Mouse (Mus musculus) testis, adult 2 months (tissue): ENCODE results near the gene Cnp. TPM values are rescaled to one million over a fixed set of nuclear protein-coding genes. Genes with fewer than 3 reads are reported as not detected.
A peak's percentile ranks its signal among the peaks of the same experiment; 100 is the strongest.

Experiments used
- H3K27ac ChIP-seq: fragments of 200-500 bp; 2 replicates; pipeline ENCODE4 v1.5.1; 2012; ENCODE audit warnings: low read depth, low read length; ENCODE audit not compliant: control insufficient read depth, insufficient read depth
- H3K27me3 ChIP-seq: fragments of 200-500 bp; 2 replicates; pipeline ENCODE4 v1.6.1; 2012; ENCODE audit warnings: mild to moderate bottlenecking, low read length, moderate library complexity; ENCODE audit not compliant: control insufficient read depth, insufficient read depth
- H3K36me3 ChIP-seq: fragments of 200-500 bp; 2 replicates; pipeline ENCODE4 v1.6.1; 2012; ENCODE audit warnings: mild to moderate bottlenecking, low read length; ENCODE audit not compliant: control insufficient read depth, insufficient read depth
- H3K4me1 ChIP-seq: fragments of 200-500 bp; 2 replicates; pipeline ENCODE4 v1.6.1; 2012; ENCODE audit warnings: low read length; ENCODE audit not compliant: control insufficient read depth, insufficient read depth
- H3K4me3 ChIP-seq: fragments of 200-500 bp; 2 replicates; pipeline ENCODE4 v1.5.1; 2012; ENCODE audit warnings: low read depth, mild to moderate bottlenecking, low read length, moderate library complexity, mixed read lengths; ENCODE audit not compliant: control insufficient read depth
- CTCF ChIP-seq: fragments of 200-500 bp; IDR thresholded peaks from 2 replicates; pipeline ENCODE4 v1.5.1; 2012; ENCODE audit warnings: low read depth, mild to moderate bottlenecking, inconsistent platforms, low read length, moderate library complexity; ENCODE audit not compliant: control insufficient read depth, insufficient read depth, insufficient replicate concordance
- POLR2A ChIP-seq: fragments of 200-500 bp; IDR thresholded peaks from 2 replicates; pipeline ENCODE4 v1.6.1; 2012; ENCODE audit warnings: low read depth, mild to moderate bottlenecking, inconsistent platforms, low read length, moderate library complexity; ENCODE audit not compliant: control insufficient read depth
- polyA plus RNA-seq: library from polyadenylated mRNA; depleted of rRNA; stranded (reverse); fragments of >200 nt; gene quantifications from 2 replicates; pipeline ENCODE4 v1.2.3, GENCODE M21; 2012

Cnp gene
- polyA plus RNA-seq, 1 experiment: 3.3 TPM

GRCm38 (mm10) chr11:100592346-100593046, 17.8 kb downstream of the Cnp start:
- Histone ChIP-seq H3K4me3 (no peak overlapping the region), H3K27me3 (no peaks in the 10 kb centered on the region), H3K27ac (peak overlapping the region; percentile 2; the same call in 1 of the 2 replicates), H3K4me1 (no peaks in the 10 kb centered on the region), H3K36me3 (peaks cover 3% of the 10 kb centered on the region; the same call in 1 of the 2 replicates)
- no peak for TF ChIP-seq POLR2A
- no peak for TF ChIP-seq CTCF

- peak overlapping the region; percentile 77 for H3K4me3 ChIP-seq
- no peaks in the 10 kb centered on the region for H3K4me1 ChIP-seq
- H3K36me3 ChIP-seq: peaks cover 5% of the 10 kb centered on the region
- peak overlapping the region; percentile 80 for H3K27ac ChIP-seq
- no peaks in the 10 kb centered on the region for H3K27me3 ChIP-seq
- no peak for TF ChIP-seq CTCF
- TF ChIP-seq POLR2A: peak; percentile 47; the same call in 1 of the 2 replicates
These were observed 19.9 kb downstream of the Cnp start for GRCm38 (mm10) chr11:100594608-100595007.

- Histone ChIP-seq H3K4me1 (no peaks in the 10 kb centered on the region), H3K27ac (no peak overlapping the region), H3K27me3 (no peaks in the 10 kb centered on the region), H3K36me3 (peaks cover 5% of the 10 kb centered on the region), H3K4me3 (no peak overlapping the region)
- no peak for TF ChIP-seq POLR2A
- no peak for TF ChIP-seq CTCF
These were observed 20.8 kb downstream of the Cnp start for GRCm38 (mm10) chr11:100595533-100595932.

GRCm38 (mm10) chr11:100598074-100598473, 23.4 kb downstream of the Cnp start:
- no peak for TF ChIP-seq POLR2A
- TF ChIP-seq CTCF: no peak
- Histone ChIP-seq H3K4me1 (no peaks in the 10 kb centered on the region), H3K36me3 (peaks cover 5% of the 10 kb centered on the region), H3K4me3 (no peak overlapping the region), H3K27me3 (no peaks in the 10 kb centered on the region), H3K27ac (no peak overlapping the region)

GRCm38 (mm10) chr11:100601372-100601771, 26.7 kb downstream of the Cnp start:
- H3K36me3 ChIP-seq: peaks cover 4% of the 10 kb centered on the region
- no peak overlapping the region for H3K4me3 ChIP-seq
- no peak for TF ChIP-seq CTCF
- TF ChIP-seq POLR2A: no peak
- H3K27ac ChIP-seq: no peak overlapping the region
- no peaks in the 10 kb centered on the region for H3K27me3 ChIP-seq
- no peaks in the 10 kb centered on the region for H3K4me1 ChIP-seq

- no peak overlapping the region for H3K27ac ChIP-seq
- H3K36me3 ChIP-seq: peaks cover 2% of the 10 kb centered on the region
- no peaks in the 10 kb centered on the region for H3K27me3 ChIP-seq
- TF ChIP-seq POLR2A (no peak), CTCF (no peak)
- H3K4me3 ChIP-seq: no peak overlapping the region
- no peaks in the 10 kb centered on the region for H3K4me1 ChIP-seq
These were observed 28.5 kb downstream of the Cnp start for GRCm38 (mm10) chr11:100603155-100603554.

GRCm38 (mm10) chr11:100603813-100604212, 29.1 kb downstream of the Cnp start:
- no peak overlapping the region for H3K4me3 ChIP-seq
- no peaks in the 10 kb centered on the region; the same call in 1 of the 2 replicates for H3K4me1 ChIP-seq
- H3K36me3 ChIP-seq: peaks cover 2% of the 10 kb centered on the region; the same call in 1 of the 2 replicates
- no peak for TF ChIP-seq POLR2A
- TF ChIP-seq CTCF: no peak
- H3K27ac ChIP-seq: peak overlapping the region; percentile 64
- no peaks in the 10 kb centered on the region for H3K27me3 ChIP-seq
